Mouse (Mus musculus) adrenal gland, postnatal 36 days (tissue): ENCODE data around the gene H6pd. TPM values are rescaled to one million over a fixed set of nuclear protein-coding genes. Genes with fewer than 3 reads are reported as not detected.

ENCODE experiments used
- DNase-seq, 2 experiments: peaks; one replicate each; pipeline ENCODE4 v3.0.0; 2021; ENCODE audit warnings: mixed read lengths in 1 of 2
- total RNA-seq, 2 experiments: library from RNA; stranded (reverse); gene quantifications; 2 replicates each; pipeline ENCODE4 v1.2.3; 2021

The H6pd gene
- total RNA-seq, 2 experiments from 2014 or later, result 152 to 160 TPM

GRCm38 (mm10) chr4:149975730-149976254 is 33.0 kb downstream of the H6pd start:
- peak; percentile 71 to 74 for DNase-seq

- DNase-seq, result peak; percentile 60 to 61
Measured at GRCm38 (mm10) chr4:149975291-149975690, 33.5 kb downstream of the H6pd start.

- DNase-seq, result no peak
Measured at GRCm38 (mm10) chr4:149971393-149971792, 37.4 kb downstream of the H6pd start.

GRCm38 (mm10) chr4:149968526-149968925 is 40.3 kb downstream of the H6pd start:
- no peak for DNase-seq

GRCm38 (mm10) chr4:149966963-149967362 is 41.9 kb downstream of the H6pd start:
- DNase-seq, result no peak

- peak; percentile 77 to 82 for DNase-seq
Measured at GRCm38 (mm10) chr4:149966252-149966651, 42.6 kb downstream of the H6pd start.

- no peak for DNase-seq
Measured at GRCm38 (mm10) chr4:149965672-149966071, 43.2 kb downstream of the H6pd start.

- DNase-seq, result no peak
Measured at GRCm38 (mm10) chr4:149965242-149965641, 43.6 kb downstream of the H6pd start.

GRCm38 (mm10) chr4:149964770-149965169 is 44.1 kb downstream of the H6pd start:
- DNase-seq, result no peak

- no peak for DNase-seq
Measured at GRCm38 (mm10) chr4:149964285-149964684, 44.5 kb downstream of the H6pd start.

- peak; percentile 63 to 72 for DNase-seq
Measured at GRCm38 (mm10) chr4:149960391-149960790, 48.4 kb downstream of the H6pd start.

GRCm38 (mm10) chr4:149959816-149960215 is 49.0 kb downstream of the H6pd start:
- no peak for DNase-seq

- DNase-seq, result peak; percentile 79 to 84
Measured at GRCm38 (mm10) chr4:149958566-149958965, 50.3 kb downstream of the H6pd start.

- DNase-seq, result peak in 1 of 2 experiments; percentile 67
Measured at GRCm38 (mm10) chr4:149956048-149956447, 52.8 kb downstream of the H6pd start.

- no peak for DNase-seq
Measured at GRCm38 (mm10) chr4:149955631-149956030, 53.2 kb downstream of the H6pd start.

GRCm38 (mm10) chr4:149954893-149955439 is 53.9 kb downstream of the H6pd start, which contains the start of gene Spsb1:
Gene Spsb1 (minus strand): TSS chr4:149955043.
- DNase-seq, result peak; percentile 99

- peak; percentile 70 to 82 for DNase-seq
Measured at GRCm38 (mm10) chr4:149953621-149954481, 55.0 kb downstream of the H6pd start.

- DNase-seq, result no peak
Measured at GRCm38 (mm10) chr4:149952201-149952600, 56.6 kb downstream of the H6pd start.

GRCm38 (mm10) chr4:149951201-149951600 is 57.6 kb downstream of the H6pd start:
- DNase-seq, result peak; percentile 60 to 70

- no peak for DNase-seq
Measured at GRCm38 (mm10) chr4:149949691-149950090, 59.1 kb downstream of the H6pd start.

- DNase-seq, result no peak
Measured at GRCm38 (mm10) chr4:149948119-149948518, 60.7 kb downstream of the H6pd start.

- DNase-seq, result no peak
Measured at GRCm38 (mm10) chr4:149947396-149947795, 61.4 kb downstream of the H6pd start.

GRCm38 (mm10) chr4:149945194-149945593 is 63.6 kb downstream of the H6pd start:
- DNase-seq, result no peak
